Mouse (Mus musculus) heart, embryonic 12.5 days (tissue): ENCODE measurements around the gene Tbl2. TPM values are rescaled to one million over a fixed set of nuclear protein-coding genes. Genes with fewer than 3 reads are reported as not detected.

ENCODE experiments used
- ATAC-seq: fragments of 200-750 bp; cut with Nextera tagmentation; 2 replicates; pipeline ENCODE4 v1.8.0; 2017; ENCODE audit warnings: moderate TSS enrichment, moderate library complexity; ENCODE audit not compliant: insufficient number of reproducible peaks, low FRiP score
- H3K27ac ChIP-seq: fragments of 300-500 bp; sonication (generic); 2 replicates; pipeline ENCODE4 v1.5.1; 2016; ENCODE audit warnings: mild to moderate bottlenecking, moderate library complexity; ENCODE audit not compliant: poor library complexity, severe bottlenecking
- H3K27me3 ChIP-seq: fragments of 300-500 bp; sonication (generic); replicated peaks from 2 replicates; pipeline ENCODE4 v1.6.1; 2016; ENCODE audit warnings: mild to moderate bottlenecking, moderate library complexity
- H3K36me3 ChIP-seq: fragments of 300-500 bp; sonication (generic); 2 replicates; pipeline ENCODE4 v1.6.1; 2016; ENCODE audit warnings: mild to moderate bottlenecking, moderate library complexity
- H3K4me1 ChIP-seq: fragments of 300-500 bp; sonication (generic); replicated peaks from 2 replicates; pipeline ENCODE4 v1.6.1; 2016; ENCODE audit warnings: mild to moderate bottlenecking
- H3K4me2 ChIP-seq: fragments of 300-500 bp; sonication (generic); 2 replicates; pipeline ENCODE4 v1.6.1; 2016; ENCODE audit warnings: mild to moderate bottlenecking, moderate library complexity
- H3K4me3 ChIP-seq: fragments of 300-500 bp; sonication (generic); 2 replicates; pipeline ENCODE4 v1.5.1; 2016; ENCODE audit warnings: mild to moderate bottlenecking
- H3K9ac ChIP-seq: fragments of 300-500 bp; sonication (generic); 2 replicates; pipeline ENCODE4 v1.6.1; 2016; ENCODE audit warnings: mild to moderate bottlenecking, moderate library complexity
- H3K9me3 ChIP-seq: fragments of 300-500 bp; sonication (generic); replicated peaks from 2 replicates; pipeline ENCODE4 v1.6.1; 2016; ENCODE audit warnings: mild to moderate bottlenecking, moderate library complexity
- WGBS: fragments of 180-500 bp; shearing (Covaris S2); methylation state at CpG from one replicate; pipeline ENCODE4 v1.1.7; 2016; 5-methylcytosine and 5-hydroxymethylcytosine counted together
- polyA plus RNA-seq: library from polyadenylated mRNA; unstranded; fragments of >200 nt; fragmentation: Nextera tagmentation; extraction: Ambion mirVana; gene quantifications from 2 replicates; pipeline ENCODE4 v1.2.1, GENCODE M21; 2016

Gene Tbl2
- polyA plus RNA-seq: 26.8 and 27.2 TPM in 2 replicates

- Histone ChIP-seq H3K9ac (peak within 1 kb of the TSS; percentile 91), H3K27ac (peak within 1 kb of the TSS; percentile 97), H3K4me1 (peaks cover 15% of the 10 kb centered on the region), H3K36me3 (peaks cover 23% of the 10 kb centered on the region), H3K9me3 (no peaks in the 10 kb centered on the region), H3K27me3 (no peaks in the 10 kb centered on the region), H3K4me2 (peak within 1 kb of the TSS; percentile 76), H3K4me3 (peak within 1 kb of the TSS; percentile 72)
- ATAC-seq: peak; percentile 99
- under 1% methylated on average over 63 of the region's 63 CpGs for WGBS
Measured at GRCm38 (mm10) chr5:135149053-135149819, at the start of gene Tbl2. Gene Tbl2, plus strand, starts transcription at chr5:135149657.

GRCm38 (mm10) chr5:135100981-135101380, 48.5 kb upstream of the Tbl2 start:
- Histone ChIP-seq H3K4me2 (no peak overlapping the region), H3K4me3 (no peak overlapping the region), H3K9me3 (no peaks in the 10 kb centered on the region), H3K9ac (no peak overlapping the region), H3K4me1 (no peaks in the 10 kb centered on the region), H3K36me3 (no peaks in the 10 kb centered on the region), H3K27me3 (peaks cover 23% of the 10 kb centered on the region), H3K27ac (no peak overlapping the region)
- 54% methylated on average over 1 of the region's 1 CpGs for WGBS
- ATAC-seq: no peak

- Histone ChIP-seq H3K9me3 (no peaks in the 10 kb centered on the region), H3K36me3 (no peaks in the 10 kb centered on the region), H3K4me3 (no peak overlapping the region), H3K4me1 (peaks cover 17% of the 10 kb centered on the region), H3K27me3 (peaks cover 54% of the 10 kb centered on the region), H3K9ac (no peak overlapping the region), H3K4me2 (no peak overlapping the region), H3K27ac (no peak overlapping the region)
- ATAC-seq: no peak
- 58% methylated on average over 11 of the region's 11 CpGs for WGBS
Measured at GRCm38 (mm10) chr5:135103999-135104660, 45.3 kb upstream of the Tbl2 start.

GRCm38 (mm10) chr5:135106758-135107256, 42.6 kb upstream of the Tbl2 start:
- peaks cover 17% of the 10 kb centered on the region for H3K4me1 ChIP-seq
- peaks cover 67% of the 10 kb centered on the region for H3K27me3 ChIP-seq
- peak overlapping the region; percentile 49 for H3K4me3 ChIP-seq
- H3K9ac ChIP-seq: peak overlapping the region; percentile 68
- H3K9me3 ChIP-seq: no peaks in the 10 kb centered on the region
- peak; percentile 78 for ATAC-seq
- no peaks in the 10 kb centered on the region for H3K36me3 ChIP-seq
- under 1% methylated on average over 48 of the region's 48 CpGs for WGBS
- H3K4me2 ChIP-seq: peak overlapping the region; percentile 94
- H3K27ac ChIP-seq: no peak overlapping the region

- Histone ChIP-seq H3K27me3 (peaks cover 65% of the 10 kb centered on the region), H3K4me2 (peak overlapping the region; percentile 94), H3K27ac (no peak overlapping the region), H3K9me3 (no peaks in the 10 kb centered on the region), H3K36me3 (no peaks in the 10 kb centered on the region), H3K9ac (peak overlapping the region; percentile 68), H3K4me1 (peaks cover 17% of the 10 kb centered on the region), H3K4me3 (peak overlapping the region; percentile 49)
- no peak; the same call in 1 of the 2 replicates for ATAC-seq
- 10% methylated on average over 40 of the region's 40 CpGs for WGBS
Measured at GRCm38 (mm10) chr5:135107521-135108501, 41.6 kb upstream of the Tbl2 start.

GRCm38 (mm10) chr5:135109017-135109416, 40.4 kb upstream of the Tbl2 start:
- ATAC-seq: no peak
- no peak overlapping the region for H3K4me2 ChIP-seq
- H3K27me3 ChIP-seq: peaks cover 63% of the 10 kb centered on the region
- no peak overlapping the region for H3K9ac ChIP-seq
- no peaks in the 10 kb centered on the region for H3K36me3 ChIP-seq
- peaks cover 17% of the 10 kb centered on the region for H3K4me1 ChIP-seq
- no peaks in the 10 kb centered on the region for H3K9me3 ChIP-seq
- H3K27ac ChIP-seq: no peak overlapping the region
- WGBS: 67% methylated on average over 6 of the region's 6 CpGs
- H3K4me3 ChIP-seq: no peak overlapping the region

- H3K27me3 ChIP-seq: peaks cover 64% of the 10 kb centered on the region
- WGBS: 83% methylated on average over 3 of the region's 3 CpGs
Measured at GRCm38 (mm10) chr5:135109426-135109825, 40.0 kb upstream of the Tbl2 start.

GRCm38 (mm10) chr5:135109976-135110375, 39.5 kb upstream of the Tbl2 start:
- ATAC-seq: no peak
- WGBS: 65% methylated on average over 6 of the region's 6 CpGs
- no peak overlapping the region for H3K27ac ChIP-seq
- H3K4me2 ChIP-seq: no peak overlapping the region
- peaks cover 17% of the 10 kb centered on the region for H3K4me1 ChIP-seq
- H3K4me3 ChIP-seq: no peak overlapping the region
- H3K9me3 ChIP-seq: no peaks in the 10 kb centered on the region
- peaks cover 61% of the 10 kb centered on the region for H3K27me3 ChIP-seq
- H3K9ac ChIP-seq: no peak overlapping the region
- H3K36me3 ChIP-seq: no peaks in the 10 kb centered on the region

More at GRCm38 (mm10) chr5:135109426-135109825, 40.0 kb upstream of the Tbl2 start:
- no peak for ATAC-seq
- Histone ChIP-seq H3K4me2 (no peak overlapping the region), H3K36me3 (no peaks in the 10 kb centered on the region), H3K9ac (no peak overlapping the region), H3K9me3 (no peaks in the 10 kb centered on the region), H3K27ac (no peak overlapping the region), H3K4me3 (no peak overlapping the region), H3K4me1 (peaks cover 17% of the 10 kb centered on the region)

GRCm38 (mm10) chr5:135113782-135114181, 35.7 kb upstream of the Tbl2 start:
- ATAC-seq: no peak
- Histone ChIP-seq H3K9ac (no peak overlapping the region), H3K9me3 (no peaks in the 10 kb centered on the region), H3K4me2 (no peak overlapping the region), H3K27me3 (peaks cover 24% of the 10 kb centered on the region), H3K27ac (no peak overlapping the region), H3K4me3 (no peak overlapping the region), H3K36me3 (no peaks in the 10 kb centered on the region), H3K4me1 (peaks cover 8% of the 10 kb centered on the region)
- 86% methylated on average over 12 of the region's 12 CpGs for WGBS

- WGBS: 82% methylated on average over 8 of the region's 8 CpGs
- Histone ChIP-seq H3K4me2 (no peak overlapping the region), H3K27me3 (peaks cover 15% of the 10 kb centered on the region), H3K9ac (no peak overlapping the region), H3K4me1 (peaks cover 10% of the 10 kb centered on the region), H3K9me3 (no peaks in the 10 kb centered on the region), H3K36me3 (no peaks in the 10 kb centered on the region), H3K4me3 (no peak overlapping the region), H3K27ac (no peak overlapping the region)
- ATAC-seq: no peak
Measured at GRCm38 (mm10) chr5:135115241-135115640, 34.2 kb upstream of the Tbl2 start.
